Mouse (Mus musculus): ENCODE results near the gene 3110001I22Rik.

- TF ChIP-seq CTCF (IDR thresholded peaks at IDR 0.05; ENCODE audit: borderline replicate concordance, insufficient read depth, low read length), result no peak
- no peak for TF ChIP-seq POLR2A (IDR thresholded peaks at IDR 0.05; ENCODE audit: low read depth, low read length)
Measured at GRCm38 (mm10) chr16:13727811-13728335, 56.1 kb downstream of the 3110001I22Rik start.
